Mouse (Mus musculus): ENCODE results near the gene P2ry12. TPM values are rescaled to one million over a fixed set of nuclear protein-coding genes. Genes with fewer than 3 reads are reported as not detected.

P2ry12 gene
- polyA plus RNA-seq, 2 experiments = 2.5 to 3.3 TPM

DNA sequence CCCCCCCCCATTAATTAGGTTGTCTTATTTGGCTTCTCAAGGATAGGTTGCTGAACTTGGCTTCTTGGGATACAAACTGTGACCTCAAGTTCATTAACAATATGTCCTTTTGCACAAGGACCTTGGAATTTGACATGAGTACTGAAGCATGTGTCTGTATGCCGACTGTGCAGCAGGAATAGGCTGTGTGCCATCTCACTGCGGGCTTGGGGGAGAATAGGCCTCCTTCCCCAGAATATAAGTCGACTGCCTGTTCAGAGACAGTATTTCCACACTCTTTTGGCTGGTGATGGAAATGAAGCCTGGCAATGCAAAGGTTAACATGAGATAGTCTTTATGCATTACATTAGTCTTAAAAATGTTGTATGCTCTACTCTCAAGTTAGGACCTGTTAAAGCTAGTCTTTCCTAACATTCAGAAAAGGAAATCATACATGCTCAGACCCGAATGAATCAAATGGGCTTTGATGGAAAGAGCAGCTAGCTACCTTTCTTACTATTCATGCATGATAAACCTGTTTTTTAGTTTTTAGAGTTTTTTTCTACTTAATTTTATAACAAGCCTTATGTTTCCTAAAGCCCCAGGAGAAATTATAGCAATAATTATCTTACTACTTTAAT lies 65.2 kb downstream of the P2ry12 start:
- Histone ChIP-seq H3K27me3 (ENCODE audit: control insufficient read depth, insufficient read depth, low read length) (no peaks in the 10 kb centered on the region), H3K4me3 (replicated peaks; ENCODE audit: low read length) (no peak overlapping the region), H3K9me3 (ENCODE audit: control insufficient read depth, low read length) (no peaks in the 10 kb centered on the region), H3K27ac (replicated peaks; ENCODE audit: low read depth, low read length) (no peak overlapping the region), H3K36me3 (ENCODE audit: control insufficient read depth, insufficient read depth, low read length) (no peaks in the 10 kb centered on the region), H3K4me2 (replicated peaks; ENCODE audit: low read depth, low read length, severe bottlenecking) (no peak overlapping the region), H3K9ac (ENCODE audit: low read depth, low read length, severe bottlenecking) (no peak overlapping the region), H3K4me1 (ENCODE audit: control insufficient read depth, insufficient read depth, low read length) (no peaks in the 10 kb centered on the region)
- WGBS = 74% methylated on average over 4 of the region's 4 CpGs
- DNase-seq (ENCODE audit: low spot score) (no peak), ATAC-seq (ENCODE audit: low FRiP score, low read depth) (no peak)
- no peak for TF ChIP-seq POLR2A (IDR thresholded peaks at IDR 0.05; ENCODE audit: borderline replicate concordance, extremely low read depth, insufficient read depth, insufficient read length)

DNA sequence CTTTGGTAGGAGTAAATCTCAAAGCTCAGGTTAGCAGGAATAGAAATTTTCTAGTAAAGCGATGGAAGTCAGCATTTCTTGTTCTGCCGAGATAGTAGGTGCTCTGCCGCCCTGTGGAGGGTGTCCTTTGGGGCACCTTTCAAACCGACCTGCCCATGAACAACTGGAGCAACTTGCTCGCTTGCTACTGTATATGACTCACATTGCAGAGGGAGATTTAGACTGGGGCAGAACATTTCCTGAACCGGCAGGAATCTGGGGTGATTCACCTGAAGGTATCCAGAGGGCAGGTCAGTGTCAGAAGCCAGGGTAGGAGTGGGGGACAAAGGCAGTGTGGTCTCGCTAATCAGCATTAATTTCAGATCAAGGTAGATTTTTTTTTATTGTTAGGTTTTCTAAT lies 67.7 kb downstream of the P2ry12 start, which contains the start of gene Gpr87:
Gpr87 (minus strand) TSS at position 167 of the 400 bp plus-strand sequence.
- Histone ChIP-seq H3K4me3 (replicated peaks; ENCODE audit: low read length) (no peak within 1 kb of the TSS), H3K9me3 (ENCODE audit: control insufficient read depth, low read length) (no peaks in the 10 kb centered on the region), H3K4me1 (ENCODE audit: control insufficient read depth, insufficient read depth, low read length) (no peaks in the 10 kb centered on the region), H3K27me3 (ENCODE audit: control insufficient read depth, insufficient read depth, low read length) (no peaks in the 10 kb centered on the region), H3K9ac (ENCODE audit: low read depth, low read length, severe bottlenecking) (no peak within 1 kb of the TSS), H3K4me2 (replicated peaks; ENCODE audit: low read depth, low read length, severe bottlenecking) (no peak within 1 kb of the TSS), H3K27ac (replicated peaks; ENCODE audit: low read depth, low read length) (peak within 1 kb of the TSS; percentile 14; the same call in 1 of the 2 replicates), H3K36me3 (ENCODE audit: control insufficient read depth, insufficient read depth, low read length) (no peaks in the 10 kb centered on the region)
- no peak for DNase-seq (ENCODE audit: low spot score)
- ATAC-seq (ENCODE audit: low FRiP score, low read depth) = no peak
- WGBS = 78% methylated on average over 7 of the region's 7 CpGs
- no peak for TF ChIP-seq POLR2A (IDR thresholded peaks at IDR 0.05; ENCODE audit: borderline replicate concordance, extremely low read depth, insufficient read depth, insufficient read length)

DNA sequence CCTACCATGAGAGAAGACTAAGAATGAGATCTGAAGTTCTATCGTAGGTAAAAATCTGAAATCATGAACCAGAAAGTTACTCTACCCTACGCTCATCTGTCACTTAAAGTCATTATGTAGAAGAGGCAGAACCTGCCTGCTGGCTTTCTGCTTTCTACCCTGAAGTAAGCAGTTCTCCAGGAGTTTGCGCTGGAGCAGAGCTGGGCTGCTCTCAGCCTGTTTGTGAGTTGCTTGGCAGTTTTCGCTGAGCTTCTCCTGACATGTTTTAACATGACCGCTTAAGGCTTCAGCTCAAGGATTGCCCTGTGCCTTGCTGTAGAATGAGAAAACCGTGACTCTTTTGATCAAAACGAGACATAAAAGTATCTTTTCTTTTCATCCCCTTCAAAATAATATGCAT lies 68.6 kb downstream of the P2ry12 start:
- no peak overlapping the region for H3K9ac ChIP-seq (ENCODE audit: low read depth, low read length, severe bottlenecking)
- no peak for TF ChIP-seq POLR2A (IDR thresholded peaks at IDR 0.05; ENCODE audit: borderline replicate concordance, extremely low read depth, insufficient read depth, insufficient read length)
- DNase-seq (ENCODE audit: low spot score) (no peak), ATAC-seq (ENCODE audit: low FRiP score, low read depth) (no peak)
- 86% methylated on average over 7 of the region's 7 CpGs for WGBS
- no peaks in the 10 kb centered on the region for H3K4me1 ChIP-seq (ENCODE audit: control insufficient read depth, insufficient read depth, low read length)
- no peak overlapping the region for H3K4me2 ChIP-seq (replicated peaks; ENCODE audit: low read depth, low read length, severe bottlenecking)
- H3K4me3 ChIP-seq (replicated peaks; ENCODE audit: low read length) = no peak overlapping the region
- no peaks in the 10 kb centered on the region for H3K36me3 ChIP-seq (ENCODE audit: control insufficient read depth, insufficient read depth, low read length)
- no peaks in the 10 kb centered on the region for H3K9me3 ChIP-seq (ENCODE audit: control insufficient read depth, low read length)
- H3K27ac ChIP-seq (replicated peaks; ENCODE audit: low read depth, low read length) = no peak overlapping the region; the same call in 1 of the 2 replicates
- no peaks in the 10 kb centered on the region for H3K27me3 ChIP-seq (ENCODE audit: control insufficient read depth, insufficient read depth, low read length)

DNA sequence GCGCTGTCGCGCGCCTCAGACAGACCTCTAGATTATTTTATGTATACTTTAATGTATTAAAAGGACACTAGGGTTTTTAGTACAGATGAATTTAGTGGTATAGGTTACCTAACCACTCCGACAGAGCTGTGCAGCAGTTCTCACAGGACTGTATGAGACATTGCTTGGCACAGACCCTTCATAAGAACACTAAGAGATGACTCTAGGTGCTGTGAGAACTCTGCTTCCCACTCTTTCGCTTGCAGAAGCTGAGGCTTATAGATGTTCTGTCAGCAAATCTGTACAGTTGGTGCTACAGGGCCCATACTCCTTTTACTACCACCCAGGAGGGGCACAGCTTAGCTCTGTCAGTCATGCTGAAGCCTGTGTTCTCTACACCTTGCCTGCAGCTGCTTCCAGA lies 71.0 kb downstream of the P2ry12 start:
- H3K9me3 ChIP-seq (ENCODE audit: control insufficient read depth, low read length) = no peaks in the 10 kb centered on the region
- H3K4me3 ChIP-seq (replicated peaks; ENCODE audit: low read length) = no peak overlapping the region
- 90% methylated on average over 6 of the region's 6 CpGs for WGBS
- H3K27me3 ChIP-seq (ENCODE audit: control insufficient read depth, insufficient read depth, low read length) = no peaks in the 10 kb centered on the region
- DNase-seq (ENCODE audit: low spot score) (no peak), ATAC-seq (ENCODE audit: low FRiP score, low read depth) (no peak)
- no peaks in the 10 kb centered on the region for H3K4me1 ChIP-seq (ENCODE audit: control insufficient read depth, insufficient read depth, low read length)
- H3K9ac ChIP-seq (ENCODE audit: low read depth, low read length, severe bottlenecking) = no peak overlapping the region
- no peak overlapping the region for H3K4me2 ChIP-seq (replicated peaks; ENCODE audit: low read depth, low read length, severe bottlenecking)
- TF ChIP-seq POLR2A (IDR thresholded peaks at IDR 0.05; ENCODE audit: borderline replicate concordance, extremely low read depth, insufficient read depth, insufficient read length) = no peak
- no peaks in the 10 kb centered on the region for H3K36me3 ChIP-seq (ENCODE audit: control insufficient read depth, insufficient read depth, low read length)
- H3K27ac ChIP-seq (replicated peaks; ENCODE audit: low read depth, low read length) = no peak overlapping the region

DNA sequence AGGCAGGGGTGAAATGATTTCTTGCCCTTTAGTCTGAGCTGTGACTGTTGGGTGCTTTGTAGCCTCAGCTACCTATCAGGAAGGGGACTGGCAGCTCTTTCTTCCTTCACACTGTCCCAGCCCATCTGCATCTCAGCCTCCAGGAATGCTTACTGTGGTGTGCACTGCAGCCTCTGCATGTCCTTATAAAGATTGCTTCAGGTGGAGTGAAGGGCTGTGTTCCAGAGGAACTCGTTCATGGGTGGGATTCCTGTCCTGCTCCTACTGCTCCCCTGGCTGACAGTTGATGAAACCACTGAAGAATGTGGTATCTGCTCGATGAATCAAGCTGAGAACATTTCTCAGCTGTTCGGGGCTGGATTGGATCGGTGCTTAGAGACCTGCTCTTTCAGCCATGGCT lies 75.3 kb downstream of the P2ry12 start:
- DNase-seq (ENCODE audit: low spot score) (no peak), ATAC-seq (ENCODE audit: low FRiP score, low read depth) (no peak)
- Histone ChIP-seq H3K4me2 (replicated peaks; ENCODE audit: low read depth, low read length, severe bottlenecking) (no peak overlapping the region), H3K4me1 (ENCODE audit: control insufficient read depth, insufficient read depth, low read length) (no peaks in the 10 kb centered on the region), H3K4me3 (replicated peaks; ENCODE audit: low read length) (no peak overlapping the region), H3K27me3 (ENCODE audit: control insufficient read depth, insufficient read depth, low read length) (no peaks in the 10 kb centered on the region), H3K9ac (ENCODE audit: low read depth, low read length, severe bottlenecking) (no peak overlapping the region), H3K36me3 (ENCODE audit: control insufficient read depth, insufficient read depth, low read length) (no peaks in the 10 kb centered on the region), H3K27ac (replicated peaks; ENCODE audit: low read depth, low read length) (no peak overlapping the region), H3K9me3 (ENCODE audit: control insufficient read depth, low read length) (no peaks in the 10 kb centered on the region)
- 74% methylated on average over 4 of the region's 4 CpGs for WGBS
- no peak for TF ChIP-seq POLR2A (IDR thresholded peaks at IDR 0.05; ENCODE audit: borderline replicate concordance, extremely low read depth, insufficient read depth, insufficient read length)
